Mouse (Mus musculus) MEL (cell line): ENCODE measurements around the gene Ccdc146. TPM values are rescaled to one million over a fixed set of nuclear protein-coding genes. Genes with fewer than 3 reads are reported as not detected.
A peak's percentile ranks its signal among the peaks of the same experiment; 100 is the strongest.

ENCODE experiments used
- DNase-seq: peaks from one replicate; pipeline ENCODE4 v3.0.0; 2011; ENCODE audit warnings: low read depth, low spot score
- H3K27ac ChIP-seq: 2 replicates; pipeline ENCODE4 v1.5.1; 2012; ENCODE audit warnings: low read depth, mild to moderate bottlenecking, control low read depth, low read length, moderate library complexity; ENCODE audit not compliant: control insufficient read depth
- H3K27me3 ChIP-seq, 2 experiments: fragments of 150-350 bp in 1 of 2; sonication (generic) in 1 of 2; 2 replicates each; pipeline ENCODE4 v1.6.1; 2012; ENCODE audit warnings: low read length in 2 of 2, mild to moderate bottlenecking in 2 of 2, improper control_type of control experiment in 1 of 2, moderate library complexity in 1 of 2; ENCODE audit not compliant: insufficient read depth in 2 of 2, control insufficient read depth in 1 of 2
- H3K36me3 ChIP-seq, 2 experiments: 2 replicates each; pipeline ENCODE4 v1.6.1; 2012 to 2014; ENCODE audit warnings: low read length in 2 of 2, improper control_type of control experiment in 1 of 2, inconsistent platforms in 1 of 2, mild to moderate bottlenecking in 1 of 2; ENCODE audit not compliant: insufficient read depth in 2 of 2, control insufficient read depth in 1 of 2
- H3K4me1 ChIP-seq, 2 experiments: fragments of 150-350 bp in 1 of 2; sonication (generic) in 1 of 2; 2 replicates each; pipeline ENCODE4 v1.6.1; 2012; ENCODE audit warnings: low read length in 2 of 2, improper control_type of control experiment in 1 of 2, mild to moderate bottlenecking in 1 of 2; ENCODE audit not compliant: insufficient read depth in 2 of 2, control insufficient read depth in 1 of 2
- H3K4me3 ChIP-seq, 2 experiments: fragments of 150-350 bp in 1 of 2; sonication (generic) in 1 of 2; 2 replicates each; pipeline ENCODE4 v1.5.1; 2012; ENCODE audit warnings: low read depth in 2 of 2, low read length in 2 of 2, mild to moderate bottlenecking in 2 of 2, moderate library complexity in 2 of 2, control low read depth in 1 of 2, improper control_type of control experiment in 1 of 2; ENCODE audit not compliant: control insufficient read depth in 1 of 2, insufficient read depth in 1 of 2
- H3K79me2 ChIP-seq: 2 replicates; pipeline ENCODE4 v1.6.1; 2012; ENCODE audit warnings: mild to moderate bottlenecking, low read length, moderate library complexity; ENCODE audit not compliant: control insufficient read depth, poor library complexity, insufficient read depth
- H3K9ac ChIP-seq: 2 replicates; pipeline ENCODE4 v1.6.1; 2012; ENCODE audit warnings: low read depth, mild to moderate bottlenecking, control low read depth, low read length, moderate library complexity; ENCODE audit not compliant: control insufficient read depth, poor library complexity, severe bottlenecking
- H3K9me3 ChIP-seq: fragments of 150-350 bp; sonication (generic); replicated peaks from 2 replicates; pipeline ENCODE4 v1.6.1; 2012; ENCODE audit warnings: mild to moderate bottlenecking, low read length, improper control_type of control experiment, moderate library complexity; ENCODE audit not compliant: insufficient read depth
- CHD2 ChIP-seq: IDR thresholded peaks from 2 replicates; pipeline ENCODE4 v1.6.1; 2011; ENCODE audit warnings: low read length, improper control_type of control experiment
- E2F4 ChIP-seq: IDR thresholded peaks from 2 replicates; pipeline ENCODE4 v1.6.1; 2011; ENCODE audit warnings: low read depth, low read length, improper control_type of control experiment, borderline replicate concordance
- ELF1 ChIP-seq: IDR thresholded peaks from 2 replicates; pipeline ENCODE4 v1.6.1; 2014; ENCODE audit warnings: low read depth, mild to moderate bottlenecking, inconsistent platforms, low read length, improper control_type of control experiment, moderate library complexity
- EP300 ChIP-seq, 2 experiments: IDR thresholded peaks; 2 replicates each; pipeline ENCODE4 v1.6.1; 2011; ENCODE audit warnings: improper control_type of control experiment in 2 of 2, low read length in 2 of 2, low read depth in 1 of 2, mild to moderate bottlenecking in 1 of 2
- ETS1 ChIP-seq: IDR thresholded peaks from 2 replicates; pipeline ENCODE4 v1.6.1; 2012; ENCODE audit warnings: low read depth, mild to moderate bottlenecking, inconsistent platforms, low read length, improper control_type of control experiment, moderate library complexity
- GATA1 ChIP-seq: IDR thresholded peaks from 2 replicates; pipeline ENCODE4 v1.6.1; 2011; ENCODE audit warnings: low read depth, low read length, improper control_type of control experiment
- KAT2A ChIP-seq: conservative IDR thresholded peaks from 2 replicates; pipeline ENCODE4 v1.6.1; 2012; ENCODE audit warnings: low read depth, low read length, improper control_type of control experiment, inconsistent platforms
- MAFK ChIP-seq: IDR thresholded peaks from 2 replicates; pipeline ENCODE4 v1.6.1; 2011; ENCODE audit warnings: low read depth, mild to moderate bottlenecking, low read length, improper control_type of control experiment, borderline replicate concordance
- MAZ ChIP-seq: IDR thresholded peaks from 2 replicates; pipeline ENCODE4 v1.6.1; 2012; ENCODE audit warnings: low read depth, mild to moderate bottlenecking, inconsistent platforms, low read length, improper control_type of control experiment
- MEF2A ChIP-seq: IDR thresholded peaks from 2 replicates; pipeline ENCODE4 v1.6.1; 2014; ENCODE audit warnings: low read depth, mild to moderate bottlenecking, inconsistent platforms, low read length, improper control_type of control experiment; ENCODE audit not compliant: poor library complexity, insufficient replicate concordance, severe bottlenecking; ENCODE audit errors: extremely low read depth
- MXI1 ChIP-seq: IDR thresholded peaks from 2 replicates; pipeline ENCODE4 v1.6.1; 2011; ENCODE audit warnings: mild to moderate bottlenecking, low read depth, low read length, improper control_type of control experiment
- MYB ChIP-seq: IDR thresholded peaks from 2 replicates; pipeline ENCODE4 v1.6.1; 2011; ENCODE audit warnings: mild to moderate bottlenecking, low read depth, low read length, improper control_type of control experiment
- MYC ChIP-seq: IDR thresholded peaks from 2 replicates; pipeline ENCODE4 v1.6.1; 2011; ENCODE audit warnings: low read depth, mild to moderate bottlenecking, low read length, improper control_type of control experiment, moderate library complexity
- NRF1 ChIP-seq: IDR thresholded peaks from 2 replicates; pipeline ENCODE4 v1.6.1; 2014; ENCODE audit warnings: low read depth, mild to moderate bottlenecking, inconsistent platforms, low read length, improper control_type of control experiment, moderate library complexity; ENCODE audit not compliant: poor library complexity, insufficient read depth, severe bottlenecking
- POLR2A ChIP-seq, 2 experiments: IDR thresholded peaks; 2 replicates each; pipeline ENCODE4 v1.6.1; 2011 to 2012; ENCODE audit warnings: low read length in 2 of 2, mild to moderate bottlenecking in 2 of 2, control low read depth in 1 of 2, improper control_type of control experiment in 1 of 2, low read depth in 1 of 2, moderate library complexity in 1 of 2; ENCODE audit not compliant: control insufficient read depth in 1 of 2, insufficient read depth in 1 of 2, poor library complexity in 1 of 2
- POLR2AphosphoS2 ChIP-seq: IDR thresholded peaks from 2 replicates; pipeline ENCODE4 v1.6.1; 2011; ENCODE audit warnings: low read length, improper control_type of control experiment
- RCOR1 ChIP-seq: IDR thresholded peaks from 2 replicates; pipeline ENCODE4 v1.6.1; 2012; ENCODE audit warnings: low read depth, mild to moderate bottlenecking, inconsistent platforms, low read length, improper control_type of control experiment
- SIN3A ChIP-seq: IDR thresholded peaks from 2 replicates; pipeline ENCODE4 v1.6.1; 2012; ENCODE audit warnings: low read length, improper control_type of control experiment, inconsistent platforms
- SMC3 ChIP-seq: IDR thresholded peaks from 2 replicates; pipeline ENCODE4 v1.6.1; 2011; ENCODE audit warnings: low read depth, low read length, improper control_type of control experiment
- TAL1 ChIP-seq: IDR thresholded peaks from 2 replicates; pipeline ENCODE4 v1.6.1; 2012; ENCODE audit warnings: mild to moderate bottlenecking, inconsistent platforms, low read length, moderate library complexity, mixed read lengths
- TCF12 ChIP-seq: IDR thresholded peaks from 2 replicates; pipeline ENCODE4 v1.6.1; 2014; ENCODE audit warnings: low read depth, mild to moderate bottlenecking, inconsistent platforms, low read length, improper control_type of control experiment, moderate library complexity
- USF1 ChIP-seq: IDR thresholded peaks from 2 replicates; pipeline ENCODE4 v1.6.1; 2014; ENCODE audit warnings: low read depth, mild to moderate bottlenecking, inconsistent platforms, low read length, improper control_type of control experiment, moderate library complexity
- USF2 ChIP-seq, 2 experiments: IDR thresholded peaks; 2 replicates each; pipeline ENCODE4 v1.6.1; 2011 to 2012; ENCODE audit warnings: improper control_type of control experiment in 2 of 2, low read length in 2 of 2, borderline replicate concordance in 1 of 2, inconsistent platforms in 1 of 2, low read depth in 1 of 2, mild to moderate bottlenecking in 1 of 2; ENCODE audit not compliant: insufficient read depth in 1 of 2
- ZMIZ1 ChIP-seq: IDR thresholded peaks from 2 replicates; pipeline ENCODE4 v1.6.1; 2012; ENCODE audit warnings: low read depth, mild to moderate bottlenecking, inconsistent platforms, low read length, improper control_type of control experiment, moderate library complexity
- ZNF384 ChIP-seq: IDR thresholded peaks from 2 replicates; pipeline ENCODE4 v1.6.1; 2012; ENCODE audit warnings: low read depth, mild to moderate bottlenecking, inconsistent platforms, low read length, improper control_type of control experiment
- polyA plus RNA-seq, 2 experiments: library from polyadenylated mRNA; stranded (reverse) in 1 of 2; unstranded in 1 of 2; fragments of >175 nt in 1 of 2; fragments of >200 nt in 1 of 2; gene quantifications; 2 replicates each; pipeline versions ENCODE4 v1.2.1 to v1.2.4; 2012; ENCODE audit warnings: low replicate concordance in 2 of 2, low read depth in 1 of 2; ENCODE audit not compliant: insufficient read length in 2 of 2, insufficient read depth in 1 of 2, missing spikeins in 1 of 2
- total RNA-seq: library from RNA; depleted of rRNA; stranded (reverse); fragments of 300-350 nt; gene quantifications from 2 replicates; pipeline ENCODE4 v1.2.3, GENCODE M21; 2012

Ccdc146 gene
- total and polyA plus RNA-seq, 3 experiments, result 0.35 to 0.45 TPM; not detected in 1

GRCm38 (mm10) chr5:21264352-21265021, 160.0 kb downstream of the Ccdc146 start:
- Histone ChIP-seq H3K27me3 (no peaks in the 10 kb centered on the region), H3K79me2 (no peaks in the 10 kb centered on the region), H3K4me3 (no peak overlapping the region), H3K36me3 (peaks cover 0 to 11% of the 10 kb centered on the region in 2 experiments; a peak in 2 of 4 replicates), H3K27ac (no peak overlapping the region), H3K9ac (no peak overlapping the region), H3K9me3 (no peaks in the 10 kb centered on the region), H3K4me1 (peaks cover 0 to 14% of the 10 kb centered on the region in 2 experiments; a peak in 2 of 4 replicates)
- TF ChIP-seq SIN3A, result no peak
- TF ChIP-seq RCOR1, result no peak
- no peak for TF ChIP-seq KAT2A
- TF ChIP-seq ELF1, result no peak
- TF ChIP-seq POLR2AphosphoS2, result no peak
- no peak for TF ChIP-seq MAZ
- TF ChIP-seq ZMIZ1, result no peak
- TF ChIP-seq CHD2, result no peak
- TF ChIP-seq USF2 (IDR thresholded peaks at IDR 0.05; ENCODE audit: borderline replicate concordance in 1 of 2, insufficient read depth in 1 of 2, low read depth in 1 of 2, low read length in 2 of 2), result no peak
- TF ChIP-seq POLR2A (IDR thresholded peaks at IDR 0.05; ENCODE audit: control insufficient read depth in 1 of 2, insufficient read depth in 1 of 2, low read depth in 1 of 2, low read length in 2 of 2, poor library complexity in 1 of 2), result no peak
- TF ChIP-seq E2F4, result no peak
- no peak for TF ChIP-seq USF1
- no peak for TF ChIP-seq NRF1
- no peak for DNase-seq

DNA sequence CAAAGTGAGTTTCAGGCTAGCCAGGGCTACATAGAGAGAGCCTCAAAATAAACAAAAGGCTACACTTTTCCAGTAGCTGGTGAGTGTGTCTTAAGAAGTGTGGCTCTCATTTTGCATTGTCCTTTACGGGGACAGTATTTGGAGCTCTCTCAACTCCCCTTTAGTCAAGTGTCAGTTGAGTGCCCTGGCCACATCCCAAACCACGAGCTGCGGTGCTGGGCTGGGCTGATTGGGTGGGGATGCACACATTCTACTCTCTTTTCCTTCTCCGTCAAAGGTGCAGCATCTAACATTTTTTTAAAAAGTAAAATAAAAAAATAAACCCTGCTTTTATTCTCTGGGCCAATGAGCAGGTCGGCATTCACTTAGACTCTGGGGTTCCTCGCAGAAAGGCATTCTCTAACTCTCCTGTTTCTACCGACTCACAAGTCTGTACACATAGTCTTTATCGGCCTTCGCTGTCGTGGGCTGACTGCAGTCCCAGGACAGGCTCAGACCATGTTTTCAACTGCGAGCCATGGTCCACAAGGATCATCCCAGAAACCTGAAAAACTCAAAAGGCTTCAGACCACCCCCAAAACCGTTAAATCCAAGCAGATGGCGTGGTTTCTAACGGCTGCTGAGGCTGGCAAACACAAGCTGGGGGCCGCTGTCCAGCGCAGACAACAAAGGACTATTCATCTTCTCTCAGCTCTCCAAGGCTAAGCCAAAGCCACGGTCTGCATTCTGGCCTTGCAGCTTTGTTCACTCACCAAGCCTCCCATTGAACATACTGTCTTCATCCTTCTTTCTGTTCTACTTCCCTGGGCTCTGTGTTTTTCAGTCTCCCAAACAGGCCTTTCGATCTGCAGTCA, 161.0 kb downstream of the Ccdc146 start:
- peak overlapping the region; percentile 21 to 33; a peak in 3 of 4 replicates for H3K4me3 ChIP-seq

More for the DNA sequence above, 161.0 kb downstream of the Ccdc146 start:
- no peak for TF ChIP-seq MYC
- no peak for TF ChIP-seq ETS1
- TF ChIP-seq MYB, result 0 out of 2 replicates have a peak, but pooled peaks have one; percentile 54
- TF ChIP-seq MXI1, result peak; percentile 62; the same call in 1 of the 2 replicates
- TF ChIP-seq CHD2, result no peak
- no peak for TF ChIP-seq GATA1
- TF ChIP-seq MAFK, result no peak
- TF ChIP-seq SIN3A, result peak; percentile 37
- 0 out of 2 replicates have a peak, but pooled peaks have one; percentile 5 for TF ChIP-seq ZNF384
- no peak for TF ChIP-seq TAL1
- no peak; the same call in 1 of the 2 replicates for TF ChIP-seq TCF12
- TF ChIP-seq EP300 (IDR thresholded peaks at IDR 0.05; ENCODE audit: low read depth in 1 of 2, low read length in 2 of 2), result peak; percentile 35 to 69; a peak in 2 of 4 replicates
- TF ChIP-seq MEF2A, result no peak
- 0 out of 2 replicates have a peak, but pooled peaks have one; percentile 6 for TF ChIP-seq SMC3
- H3K9ac ChIP-seq, result peak overlapping the region; percentile 28
- H3K27me3 ChIP-seq, result no peaks in the 10 kb centered on the region
- H3K36me3 ChIP-seq, result peaks cover 0 to 11% of the 10 kb centered on the region in 2 experiments; a peak in 2 of 4 replicates
- peak overlapping the region; percentile 53 for H3K27ac ChIP-seq
- no peaks in the 10 kb centered on the region for H3K79me2 ChIP-seq
- peaks cover 0 to 14% of the 10 kb centered on the region in 2 experiments; a peak in 2 of 4 replicates for H3K4me1 ChIP-seq
- no peaks in the 10 kb centered on the region for H3K9me3 ChIP-seq
- DNase-seq, result peak; percentile 72
